Mouse (Mus musculus) MEL (cell line): ENCODE results near the gene Atp5e. TPM values are rescaled to one million over a fixed set of nuclear protein-coding genes. Genes with fewer than 3 reads are reported as not detected.

Experiments
- DNase-seq: peaks from one replicate; pipeline ENCODE4 v3.0.0; 2011; ENCODE audit warnings: low read depth, low spot score
- H3K27ac ChIP-seq: 2 replicates; pipeline ENCODE4 v1.5.1; 2012; ENCODE audit warnings: low read depth, mild to moderate bottlenecking, control low read depth, low read length, moderate library complexity; ENCODE audit not compliant: control insufficient read depth
- H3K27me3 ChIP-seq, 2 experiments: fragments of 150-350 bp in 1 of 2; sonication (generic) in 1 of 2; 2 replicates each; pipeline ENCODE4 v1.6.1; 2012; ENCODE audit warnings: low read length in 2 of 2, mild to moderate bottlenecking in 2 of 2, improper control_type of control experiment in 1 of 2, moderate library complexity in 1 of 2; ENCODE audit not compliant: insufficient read depth in 2 of 2, control insufficient read depth in 1 of 2
- H3K36me3 ChIP-seq, 2 experiments: 2 replicates each; pipeline ENCODE4 v1.6.1; 2012 to 2014; ENCODE audit warnings: low read length in 2 of 2, improper control_type of control experiment in 1 of 2, inconsistent platforms in 1 of 2, mild to moderate bottlenecking in 1 of 2; ENCODE audit not compliant: insufficient read depth in 2 of 2, control insufficient read depth in 1 of 2
- H3K4me1 ChIP-seq, 2 experiments: fragments of 150-350 bp in 1 of 2; sonication (generic) in 1 of 2; 2 replicates each; pipeline ENCODE4 v1.6.1; 2012; ENCODE audit warnings: low read length in 2 of 2, improper control_type of control experiment in 1 of 2, mild to moderate bottlenecking in 1 of 2; ENCODE audit not compliant: insufficient read depth in 2 of 2, control insufficient read depth in 1 of 2
- H3K4me3 ChIP-seq, 2 experiments: fragments of 150-350 bp in 1 of 2; sonication (generic) in 1 of 2; 2 replicates each; pipeline ENCODE4 v1.5.1; 2012; ENCODE audit warnings: low read depth in 2 of 2, low read length in 2 of 2, mild to moderate bottlenecking in 2 of 2, moderate library complexity in 2 of 2, control low read depth in 1 of 2, improper control_type of control experiment in 1 of 2; ENCODE audit not compliant: control insufficient read depth in 1 of 2, insufficient read depth in 1 of 2
- H3K79me2 ChIP-seq: 2 replicates; pipeline ENCODE4 v1.6.1; 2012; ENCODE audit warnings: mild to moderate bottlenecking, low read length, moderate library complexity; ENCODE audit not compliant: control insufficient read depth, poor library complexity, insufficient read depth
- H3K9ac ChIP-seq: 2 replicates; pipeline ENCODE4 v1.6.1; 2012; ENCODE audit warnings: low read depth, mild to moderate bottlenecking, control low read depth, low read length, moderate library complexity; ENCODE audit not compliant: control insufficient read depth, poor library complexity, severe bottlenecking
- H3K9me3 ChIP-seq: fragments of 150-350 bp; sonication (generic); replicated peaks from 2 replicates; pipeline ENCODE4 v1.6.1; 2012; ENCODE audit warnings: mild to moderate bottlenecking, low read length, improper control_type of control experiment, moderate library complexity; ENCODE audit not compliant: insufficient read depth
- BHLHE40 ChIP-seq: IDR thresholded peaks from 2 replicates; pipeline ENCODE4 v1.6.1; 2012; ENCODE audit warnings: low read depth, mild to moderate bottlenecking, inconsistent platforms, low read length, improper control_type of control experiment, borderline replicate concordance
- CTCF ChIP-seq, 3 experiments: IDR thresholded peaks in 2 of 3; conservative IDR thresholded peaks in 1 of 3; 2 replicates each; pipeline ENCODE4 v1.5.1; 2011 to 2012; ENCODE audit warnings: low read length in 3 of 3, low read depth in 2 of 3, mild to moderate bottlenecking in 2 of 3, improper control_type of control experiment in 1 of 3, inconsistent platforms in 1 of 3, mixed read lengths in 1 of 3, moderate library complexity in 1 of 3; ENCODE audit not compliant: control insufficient read depth in 1 of 3, insufficient read depth in 1 of 3, poor library complexity in 1 of 3, severe bottlenecking in 1 of 3
- E2F4 ChIP-seq: IDR thresholded peaks from 2 replicates; pipeline ENCODE4 v1.6.1; 2011; ENCODE audit warnings: low read depth, low read length, improper control_type of control experiment, borderline replicate concordance
- GABPA ChIP-seq: IDR thresholded peaks from 2 replicates; pipeline ENCODE4 v1.6.1; 2012; ENCODE audit warnings: low read depth, mild to moderate bottlenecking, inconsistent platforms, low read length, improper control_type of control experiment, moderate library complexity
- MAX ChIP-seq: IDR thresholded peaks from 2 replicates; pipeline ENCODE4 v1.6.1; 2011; ENCODE audit warnings: low read length, improper control_type of control experiment
- MEF2A ChIP-seq: IDR thresholded peaks from 2 replicates; pipeline ENCODE4 v1.6.1; 2014; ENCODE audit warnings: low read depth, mild to moderate bottlenecking, inconsistent platforms, low read length, improper control_type of control experiment; ENCODE audit not compliant: poor library complexity, insufficient replicate concordance, severe bottlenecking; ENCODE audit errors: extremely low read depth
- MYB ChIP-seq: IDR thresholded peaks from 2 replicates; pipeline ENCODE4 v1.6.1; 2011; ENCODE audit warnings: mild to moderate bottlenecking, low read depth, low read length, improper control_type of control experiment
- NELFE ChIP-seq: IDR thresholded peaks from 2 replicates; pipeline ENCODE4 v1.6.1; 2011; ENCODE audit warnings: low read depth, low read length, improper control_type of control experiment
- POLR2AphosphoS2 ChIP-seq: IDR thresholded peaks from 2 replicates; pipeline ENCODE4 v1.6.1; 2011; ENCODE audit warnings: low read length, improper control_type of control experiment
- POLR2AphosphoS5 ChIP-seq: IDR thresholded peaks from 2 replicates; pipeline ENCODE4 v1.6.1; 2012; ENCODE audit warnings: low read depth, borderline replicate concordance, mild to moderate bottlenecking, inconsistent platforms, low read length, moderate library complexity, mixed read lengths
- RCOR1 ChIP-seq: IDR thresholded peaks from 2 replicates; pipeline ENCODE4 v1.6.1; 2012; ENCODE audit warnings: low read depth, mild to moderate bottlenecking, inconsistent platforms, low read length, improper control_type of control experiment
- SIN3A ChIP-seq: IDR thresholded peaks from 2 replicates; pipeline ENCODE4 v1.6.1; 2012; ENCODE audit warnings: low read length, improper control_type of control experiment, inconsistent platforms
- SMC3 ChIP-seq: IDR thresholded peaks from 2 replicates; pipeline ENCODE4 v1.6.1; 2011; ENCODE audit warnings: low read depth, low read length, improper control_type of control experiment
- TAL1 ChIP-seq: IDR thresholded peaks from 2 replicates; pipeline ENCODE4 v1.6.1; 2012; ENCODE audit warnings: mild to moderate bottlenecking, inconsistent platforms, low read length, moderate library complexity, mixed read lengths
- TBP ChIP-seq: IDR thresholded peaks from 2 replicates; pipeline ENCODE4 v1.8.0; 2011; ENCODE audit warnings: low read depth, low read length, improper control_type of control experiment
- UBTF ChIP-seq: IDR thresholded peaks from 2 replicates; pipeline ENCODE4 v1.6.1; 2012; ENCODE audit warnings: low read depth, mild to moderate bottlenecking, inconsistent platforms, low read length, improper control_type of control experiment, moderate library complexity, borderline replicate concordance; ENCODE audit not compliant: insufficient read depth
- USF1 ChIP-seq: IDR thresholded peaks from 2 replicates; pipeline ENCODE4 v1.6.1; 2014; ENCODE audit warnings: low read depth, mild to moderate bottlenecking, inconsistent platforms, low read length, improper control_type of control experiment, moderate library complexity
- USF2 ChIP-seq, 2 experiments: IDR thresholded peaks; 2 replicates each; pipeline ENCODE4 v1.6.1; 2011 to 2012; ENCODE audit warnings: improper control_type of control experiment in 2 of 2, low read length in 2 of 2, borderline replicate concordance in 1 of 2, inconsistent platforms in 1 of 2, low read depth in 1 of 2, mild to moderate bottlenecking in 1 of 2; ENCODE audit not compliant: insufficient read depth in 1 of 2
- ZKSCAN1 ChIP-seq: IDR thresholded peaks from 2 replicates; pipeline ENCODE4 v1.6.1; 2012; ENCODE audit warnings: low read depth, mild to moderate bottlenecking, inconsistent platforms, low read length, improper control_type of control experiment, moderate library complexity
- ZNF384 ChIP-seq: IDR thresholded peaks from 2 replicates; pipeline ENCODE4 v1.6.1; 2012; ENCODE audit warnings: low read depth, mild to moderate bottlenecking, inconsistent platforms, low read length, improper control_type of control experiment
- polyA plus RNA-seq, 2 experiments: library from polyadenylated mRNA; stranded (reverse) in 1 of 2; unstranded in 1 of 2; fragments of >175 nt in 1 of 2; fragments of >200 nt in 1 of 2; gene quantifications; 2 replicates each; pipeline versions ENCODE4 v1.2.1 to v1.2.4; 2012; ENCODE audit warnings: low replicate concordance in 2 of 2, low read depth in 1 of 2; ENCODE audit not compliant: insufficient read length in 2 of 2, insufficient read depth in 1 of 2, missing spikeins in 1 of 2
- total RNA-seq: library from RNA; depleted of rRNA; stranded (reverse); fragments of 300-350 nt; gene quantifications from 2 replicates; pipeline ENCODE4 v1.2.3, GENCODE M21; 2012; rRNA removed

Atp5e gene
- total and polyA plus RNA-seq, 3 experiments, result 225 to 561 TPM; not detected in 1

DNA sequence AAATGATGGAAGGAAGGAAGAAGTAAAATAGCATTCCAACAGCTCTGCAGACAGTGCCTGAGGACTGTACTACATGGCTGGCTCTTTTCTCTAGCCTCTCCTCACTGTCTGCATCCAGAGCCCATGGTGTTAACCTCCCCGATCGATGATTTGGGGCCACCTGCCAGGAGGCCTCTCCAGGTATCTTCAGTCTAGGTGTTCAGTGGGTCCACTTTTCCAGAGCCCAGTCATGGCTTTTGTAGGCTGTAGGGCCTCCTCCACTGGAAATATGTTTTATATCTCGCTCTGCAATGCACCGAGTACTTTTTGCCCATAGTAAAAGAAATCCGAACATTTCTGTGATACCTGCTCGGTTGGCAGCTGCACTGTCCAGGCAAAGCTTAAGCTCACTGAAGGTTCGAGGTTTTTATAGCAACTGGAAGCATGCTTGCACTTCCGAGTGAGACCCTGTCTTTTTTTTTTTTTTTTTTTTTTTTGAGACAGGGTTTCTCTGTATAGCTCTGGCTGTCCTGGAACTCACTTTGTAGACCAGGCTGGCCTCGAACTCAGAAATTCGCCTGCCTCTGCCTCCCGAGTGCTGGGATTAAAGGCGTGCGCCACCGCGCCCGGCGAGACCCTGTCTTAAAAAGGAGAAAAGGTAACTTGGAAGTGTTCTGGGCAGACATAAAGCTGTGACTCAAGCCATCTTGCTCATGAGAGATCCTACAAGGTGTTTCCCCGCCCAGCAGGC lies 48.7 kb downstream of the Atp5e start:
- peak overlapping the region; percentile 41 for H3K9ac ChIP-seq

DNA sequence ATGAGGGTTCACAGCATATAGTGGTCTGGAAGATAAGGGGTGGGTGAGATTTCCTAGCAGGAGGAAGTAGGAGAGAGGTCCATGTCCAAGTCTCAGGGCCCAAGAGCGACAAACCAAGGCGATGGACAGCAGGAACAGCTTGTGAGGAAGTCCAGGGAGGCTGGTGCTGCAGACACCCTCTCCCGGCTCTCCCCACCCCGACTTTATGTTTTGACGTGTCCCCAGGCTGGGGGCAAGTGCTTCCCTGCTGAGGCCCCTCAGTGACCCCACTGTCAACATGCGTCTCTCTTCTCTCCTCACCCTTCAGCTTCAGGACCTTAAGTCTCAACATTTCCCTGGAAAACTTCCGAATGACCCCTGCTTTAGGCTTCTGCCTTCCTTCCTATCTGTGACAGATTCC lies 50.8 kb downstream of the Atp5e start:
- Histone ChIP-seq H3K36me3 (peaks cover 0 to 5% of the 10 kb centered on the region in 2 experiments; a peak in 1 of 4 replicates), H3K79me2 (peaks cover 10% of the 10 kb centered on the region), H3K9me3 (no peaks in the 10 kb centered on the region), H3K4me3 (no peak overlapping the region), H3K9ac (no peak overlapping the region), H3K27me3 (no peaks in the 10 kb centered on the region), H3K4me1 (peaks cover 2 to 9% of the 10 kb centered on the region in 2 experiments; a peak in 3 of 4 replicates), H3K27ac (no peak overlapping the region)
- TF ChIP-seq CTCF (IDR thresholded peaks at IDR 0.05 in 2 of 3, conservative IDR thresholded peaks at IDR 0.05 in 1 of 3; ENCODE audit: control insufficient read depth in 1 of 3, insufficient read depth in 1 of 3, low read depth in 2 of 3, low read length in 3 of 3, poor library complexity in 1 of 3, severe bottlenecking in 1 of 3) (no peak), MYB (no peak), BHLHE40 (no peak), USF1 (no peak), SIN3A (no peak), UBTF (no peak), POLR2AphosphoS5 (no peak), ZKSCAN1 (no peak), GABPA (no peak), POLR2AphosphoS2 (no peak), MAX (no peak), TAL1 (no peak), RCOR1 (no peak), TBP (no peak), SMC3 (no peak), E2F4 (no peak), MEF2A (no peak), ZNF384 (no peak), NELFE (no peak)
- no peak for DNase-seq

More for the DNA sequence above, 48.7 kb downstream of the Atp5e start:
- Histone ChIP-seq H3K4me1 (peaks cover 2 to 5% of the 10 kb centered on the region in 2 experiments; a peak in 2 of 4 replicates), H3K79me2 (peaks cover 12% of the 10 kb centered on the region), H3K36me3 (peaks cover 0 to 2% of the 10 kb centered on the region in 2 experiments; a peak in 1 of 4 replicates), H3K27me3 (no peaks in the 10 kb centered on the region), H3K4me3 (peak overlapping the region; percentile 28 to 29), H3K27ac (no peak overlapping the region), H3K9me3 (no peaks in the 10 kb centered on the region)
- DNase-seq, result no peak
- TF ChIP-seq USF2 (IDR thresholded peaks at IDR 0.05; ENCODE audit: borderline replicate concordance in 1 of 2, insufficient read depth in 1 of 2, low read depth in 1 of 2, low read length in 2 of 2) (no peak), ZNF384 (peak; percentile 71), USF1 (no peak), GABPA (no peak), BHLHE40 (no peak), POLR2AphosphoS2 (no peak)

Other genes with a start within 250 kb of the Atp5e start
- 255 and 273 TPM in 2 replicates for gene Gnas, start 179.8 kb downstream of the Atp5e start, total RNA-seq
- gene Gnas, start 179.8 kb downstream of the Atp5e start, polyA plus RNA-seq, result 100 to 1,000 TPM; 383 to 447 TPM
- 26.9 and 34.2 TPM in 2 replicates for gene Gm20721, start 117.4 kb downstream of the Atp5e start, total RNA-seq
- gene Gm20721, start 117.4 kb downstream of the Atp5e start, polyA plus RNA-seq, result 100 to 1,000 TPM in 1 of 2 experiments, not detected in 1; 171 TPM
- gene Nelfcd, start 48.3 kb downstream of the Atp5e start, total RNA-seq, result 43.8 and 46.8 TPM in 2 replicates
- 10 to 100 TPM; 74.8 to 89.0 TPM for gene Nelfcd, start 48.3 kb downstream of the Atp5e start, polyA plus RNA-seq
- 113 and 118 TPM in 2 replicates for gene Ctsz, start 25.1 kb downstream of the Atp5e start, total RNA-seq
- gene Ctsz, start 25.1 kb downstream of the Atp5e start, polyA plus RNA-seq, result 10 to 100 TPM in 1 of 2 experiments, not detected in 1; 93.7 TPM
- 3.1 and 3.5 TPM in 2 replicates for gene Tubb1, start 13.4 kb downstream of the Atp5e start, total RNA-seq
- 1 to 10 TPM in 1 of 2 experiments, not detected in 1; 2.6 TPM for gene Tubb1, start 13.4 kb downstream of the Atp5e start, polyA plus RNA-seq
- 137 and 142 TPM in 2 replicates for gene Prelid3b, start 9.0 kb upstream of the Atp5e start, total RNA-seq
- 100 to 1,000 TPM; 189 to 210 TPM for gene Prelid3b, start 9.0 kb upstream of the Atp5e start, polyA plus RNA-seq
- 1.4 and 2.3 TPM in 2 replicates for gene Zfp831, start 179.4 kb upstream of the Atp5e start, total RNA-seq
- 1 to 10 TPM in 1 of 2 experiments, not detected in 1; 4.1 TPM for gene Zfp831, start 179.4 kb upstream of the Atp5e start, polyA plus RNA-seq